Mouse (Mus musculus): ENCODE measurements around the gene Cnot1.

Cnot1 gene

DNA sequence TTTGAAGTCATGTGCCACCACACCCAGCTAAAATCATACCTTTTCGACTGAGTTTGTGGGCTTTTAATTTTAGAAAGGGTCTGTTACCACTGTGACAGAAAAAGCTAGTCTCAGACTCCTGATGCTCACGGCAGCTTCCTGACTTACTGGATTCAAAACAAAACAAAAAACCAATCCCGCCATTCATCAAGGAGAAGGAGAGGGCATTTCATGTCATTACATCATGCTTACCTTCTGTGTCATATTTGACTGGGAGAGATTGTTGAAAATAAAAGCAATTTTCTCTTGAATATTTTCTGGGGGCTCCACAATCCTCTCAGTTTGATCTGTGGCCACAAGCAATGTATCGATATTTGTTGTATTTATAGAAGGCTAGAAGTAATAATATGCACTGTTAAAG is 59.2 kb downstream of the Cnot1 start:
- in situ Hi-C loops (cut with MboI; ENCODE audit: low sequenced_read_pairs), result no loop called here

DNA sequence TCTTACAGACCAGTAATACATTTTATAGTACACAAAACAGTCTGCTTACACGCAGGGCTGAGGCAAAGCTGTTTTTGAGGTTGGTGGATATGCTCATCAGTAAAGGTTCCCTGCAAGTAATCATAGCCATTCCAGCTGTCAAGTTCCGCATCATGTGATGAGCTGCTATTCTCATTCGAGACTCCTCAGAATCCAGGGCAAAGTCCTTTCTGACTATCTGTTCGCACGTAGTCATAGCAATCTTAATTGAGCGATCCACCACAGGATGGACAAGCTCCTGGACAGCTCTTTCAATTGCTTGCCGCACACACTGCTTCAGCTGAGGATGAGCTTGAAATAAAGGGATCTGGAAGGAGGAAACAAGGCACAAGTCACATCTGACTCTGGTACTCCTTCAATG is 65.5 kb downstream of the Cnot1 start:
- in situ Hi-C loops (cut with MboI; ENCODE audit: low sequenced_read_pairs), result no loop called here

DNA sequence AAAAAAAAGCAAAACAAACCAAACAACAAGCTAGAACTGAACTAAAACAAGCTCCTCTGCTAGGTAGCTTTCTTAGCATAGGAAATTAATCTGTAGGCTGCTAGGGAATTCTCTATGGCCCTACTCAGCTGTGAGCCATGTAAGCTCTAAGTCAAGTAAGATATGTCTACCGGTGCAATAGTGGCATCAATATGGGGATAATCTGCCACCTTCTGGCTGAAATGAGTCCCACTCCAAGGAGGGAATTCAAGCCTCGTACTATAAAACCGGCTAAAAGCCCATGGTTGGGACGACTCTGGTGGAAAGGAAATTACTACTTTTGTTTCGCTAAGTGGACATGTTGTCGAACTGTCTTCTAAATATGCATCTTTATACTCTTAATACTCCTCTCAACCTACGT is 68.7 kb downstream of the Cnot1 start:
- in situ Hi-C loops (cut with MboI; ENCODE audit: low sequenced_read_pairs), result no loop called here

DNA sequence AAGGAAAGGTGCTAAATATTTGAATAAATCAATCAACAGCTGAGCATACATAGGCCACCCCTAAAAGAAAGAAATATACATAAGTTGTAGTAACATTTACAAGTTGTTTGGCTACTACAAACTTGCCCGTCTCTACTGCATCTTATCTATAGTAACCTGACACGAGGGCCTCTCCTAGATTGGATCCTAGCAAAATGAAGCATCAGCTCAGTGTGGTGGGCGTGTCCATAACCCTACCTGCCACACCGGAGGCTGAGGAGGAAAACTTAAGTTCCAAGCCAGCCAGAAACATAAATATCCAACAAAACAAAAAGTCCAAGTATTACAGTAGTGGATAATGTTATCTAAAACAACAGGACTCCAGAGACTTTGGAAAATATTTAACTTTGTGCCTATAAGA is 79.6 kb downstream of the Cnot1 start:
- in situ Hi-C loops (cut with MboI; ENCODE audit: low sequenced_read_pairs), result no loop called here

DNA sequence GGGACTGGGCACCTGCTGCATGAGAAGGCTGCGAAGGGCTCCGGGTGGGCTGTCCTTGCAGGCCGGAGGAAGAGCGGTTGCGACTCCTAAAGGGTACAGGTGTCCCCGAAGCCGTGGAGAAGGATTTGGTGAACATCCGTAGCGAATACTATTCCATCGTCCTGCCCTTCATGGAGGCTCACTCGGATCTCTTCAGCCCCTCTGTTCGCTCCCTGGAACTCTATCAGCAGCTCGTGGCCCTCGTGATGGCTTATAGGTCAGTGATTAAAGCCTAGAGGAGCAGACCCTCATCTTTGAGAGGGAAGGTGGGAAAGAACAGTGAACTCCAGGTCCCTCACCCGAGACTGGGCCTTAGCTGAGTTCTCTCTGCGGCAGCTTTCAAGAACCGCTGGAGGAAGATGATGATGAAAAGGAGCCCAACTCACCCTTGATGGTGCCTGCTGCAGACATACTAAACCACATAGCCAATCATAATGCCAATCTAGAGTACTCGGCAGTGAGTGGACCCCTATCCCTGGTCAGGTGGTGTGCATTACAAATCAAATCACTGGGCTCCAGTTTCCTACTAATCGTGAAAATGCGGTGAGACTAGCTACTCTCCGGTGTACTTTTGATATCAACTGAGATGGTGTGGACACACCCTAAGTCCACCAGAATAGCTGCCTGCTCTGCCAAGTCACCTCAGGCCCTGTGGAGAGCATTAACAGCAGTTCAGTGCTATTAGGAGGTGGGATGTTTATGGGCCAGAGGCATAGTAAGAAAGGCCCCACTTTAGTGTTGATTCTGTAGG is 90.5 kb downstream of the Cnot1 start:
- in situ Hi-C loops (cut with MboI; ENCODE audit: low sequenced_read_pairs), result no loop called here

DNA sequence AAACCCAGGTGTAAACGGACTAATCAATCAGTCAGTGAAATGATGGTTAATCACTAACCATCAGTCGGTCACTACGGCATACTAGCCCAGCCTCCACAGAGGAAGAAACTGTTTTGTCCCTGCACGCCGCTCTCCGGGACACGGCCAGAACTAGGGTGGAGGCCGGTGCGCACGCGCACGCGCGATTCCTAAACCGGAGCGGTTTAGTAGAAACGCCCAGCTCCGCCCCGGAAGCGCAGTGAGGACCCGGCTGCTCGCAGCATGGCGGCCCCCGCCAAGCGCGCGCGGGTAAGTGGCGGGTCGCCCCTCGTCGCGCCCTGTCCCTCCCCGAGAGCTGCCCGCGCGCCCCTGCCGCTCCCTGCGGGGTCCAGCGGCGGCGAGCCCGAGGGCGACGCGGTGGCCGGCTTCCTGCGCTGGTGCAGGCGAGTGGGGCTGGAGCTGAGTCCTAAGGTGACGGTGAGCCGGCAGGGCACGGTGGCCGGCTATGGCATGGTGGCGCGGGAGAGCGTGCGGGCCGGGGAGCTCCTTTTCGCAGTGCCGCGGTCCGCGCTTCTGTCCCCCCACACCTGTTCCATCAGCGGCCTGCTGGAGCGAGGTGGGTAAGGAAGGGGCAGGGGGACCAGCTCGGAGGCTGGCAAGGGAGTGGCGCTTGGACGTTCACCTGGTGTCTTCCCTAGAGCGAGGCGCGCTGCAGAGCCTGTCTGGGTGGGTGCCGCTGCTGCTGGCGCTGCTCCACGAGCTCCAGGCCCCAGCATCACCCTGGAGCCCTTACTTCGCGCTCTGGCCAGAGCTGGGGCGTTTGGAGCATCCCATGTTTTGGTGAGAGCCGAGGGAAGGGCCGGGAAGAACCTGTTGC is 91.4 kb downstream of the Cnot1 start, which contains the start of gene Setd6:
Setd6 (plus strand) TSS at position 206 of the 856 bp plus-strand sequence.
- in situ Hi-C loops (cut with MboI; ENCODE audit: low sequenced_read_pairs), result no loop called here

DNA sequence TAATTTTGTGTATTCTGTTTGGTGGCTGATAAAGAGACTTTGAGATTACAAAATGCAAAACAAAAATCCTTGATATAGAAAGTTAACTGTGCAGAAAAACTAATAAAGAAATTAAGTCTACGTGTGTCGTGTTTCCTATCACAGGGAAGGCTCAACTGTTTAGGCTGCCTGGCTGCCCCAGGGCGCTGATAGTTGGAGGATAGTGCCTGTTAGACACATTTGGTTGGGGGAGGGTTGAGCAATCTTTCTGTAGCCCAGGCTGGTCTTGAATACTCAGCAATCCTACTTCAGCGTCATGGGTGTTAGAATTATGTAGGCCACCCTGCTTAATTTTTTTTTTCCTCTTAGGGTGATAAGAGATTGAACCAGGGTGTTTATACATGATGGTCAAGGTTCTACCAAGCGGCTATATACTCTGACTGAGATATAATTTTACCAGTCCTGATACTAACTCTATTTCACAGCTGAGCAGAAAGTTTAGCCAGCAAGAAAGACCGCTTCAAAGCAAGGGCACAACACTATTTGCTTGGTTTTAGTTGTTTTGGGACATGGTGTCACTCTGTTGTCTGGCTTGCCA is 92.3 kb downstream of the Cnot1 start:
- in situ Hi-C loops (cut with MboI; ENCODE audit: low sequenced_read_pairs), result no loop called here

DNA sequence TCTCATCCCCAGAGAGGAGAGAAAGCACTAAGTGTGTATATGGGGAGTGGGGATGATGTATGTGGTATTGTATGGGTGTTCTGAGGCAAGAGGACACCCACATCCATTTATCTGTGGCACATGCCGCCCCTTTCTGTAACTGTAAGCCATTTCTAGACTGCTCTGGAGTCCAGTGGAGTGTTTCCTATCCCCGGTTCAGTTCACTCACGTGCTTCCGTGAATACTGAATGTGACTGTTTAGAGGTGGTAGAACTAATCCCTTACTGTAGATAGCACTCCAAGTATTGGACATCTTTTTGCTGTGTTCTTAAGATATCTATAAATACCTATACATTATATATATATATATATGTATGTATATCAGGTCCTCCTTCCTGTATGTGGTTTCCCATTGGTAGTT is 92.9 kb downstream of the Cnot1 start:
- in situ Hi-C loops (cut with MboI; ENCODE audit: low sequenced_read_pairs), result no loop called here

DNA sequence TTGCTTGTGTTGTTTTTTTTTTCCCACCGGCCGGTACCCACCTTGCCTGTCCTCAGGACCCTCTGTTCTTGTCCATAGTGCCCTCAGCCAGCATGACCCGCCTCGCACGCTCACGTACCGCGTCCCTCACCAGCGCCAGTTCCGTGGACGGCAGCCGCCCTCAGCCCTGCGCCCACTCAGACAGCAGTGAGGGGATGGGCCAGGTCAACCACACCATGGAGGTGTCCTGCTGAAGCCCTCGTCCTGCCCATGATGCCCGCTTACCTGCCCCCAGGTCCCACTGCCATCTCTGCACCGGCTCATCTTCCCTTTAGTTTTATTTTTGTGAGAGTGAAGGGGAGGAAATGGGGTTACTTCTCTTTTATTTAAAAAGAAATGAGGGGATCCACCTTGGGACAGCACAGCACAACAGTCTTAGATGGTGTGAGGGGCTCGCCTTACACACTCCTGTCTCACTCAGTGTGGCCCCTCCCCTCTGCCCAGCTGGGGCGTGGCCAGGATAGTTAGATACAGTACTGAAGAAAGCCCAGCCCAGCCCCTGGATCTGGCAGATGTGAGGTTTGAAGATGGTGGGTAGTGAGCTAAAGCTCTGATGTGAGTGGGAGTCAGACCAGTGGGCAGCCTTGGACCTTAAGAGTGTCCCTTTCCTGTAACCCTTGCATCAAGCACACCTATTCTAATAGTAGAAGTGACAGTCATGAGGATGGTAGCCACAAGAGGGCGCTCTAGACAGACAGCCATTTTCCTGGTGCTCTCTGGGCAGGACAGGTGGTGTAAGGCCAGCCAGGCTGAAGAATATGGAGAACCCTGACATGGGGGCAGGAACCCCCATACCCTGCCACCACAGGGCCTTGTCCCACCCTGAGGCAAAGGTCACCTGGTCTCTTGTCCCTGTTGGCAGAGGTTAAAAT is 93.9 kb downstream of the Cnot1 start:
- in situ Hi-C loops (cut with MboI; ENCODE audit: low sequenced_read_pairs), result no loop called here

DNA sequence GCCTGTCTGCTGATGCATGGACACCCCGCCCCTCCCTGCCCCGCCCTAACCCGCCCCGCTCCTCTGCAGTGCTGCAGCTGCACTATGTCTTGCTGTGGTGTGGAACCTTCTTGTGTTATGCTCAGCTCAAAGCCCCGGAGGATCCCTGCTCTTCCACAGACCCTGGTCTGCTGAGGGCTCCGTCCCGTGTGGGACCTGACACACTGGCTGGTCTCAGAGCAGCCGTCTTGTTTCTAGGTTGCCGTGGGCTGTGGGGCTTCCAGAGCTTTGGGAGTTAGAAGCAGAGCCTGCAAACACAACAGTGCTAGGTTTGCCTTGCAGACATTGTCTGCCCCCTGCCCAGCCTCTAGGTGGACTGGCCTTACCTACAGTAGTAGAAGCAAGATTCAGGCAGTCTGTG is 94.9 kb downstream of the Cnot1 start:
- in situ Hi-C loops (cut with MboI; ENCODE audit: low sequenced_read_pairs), result no loop called here

DNA sequence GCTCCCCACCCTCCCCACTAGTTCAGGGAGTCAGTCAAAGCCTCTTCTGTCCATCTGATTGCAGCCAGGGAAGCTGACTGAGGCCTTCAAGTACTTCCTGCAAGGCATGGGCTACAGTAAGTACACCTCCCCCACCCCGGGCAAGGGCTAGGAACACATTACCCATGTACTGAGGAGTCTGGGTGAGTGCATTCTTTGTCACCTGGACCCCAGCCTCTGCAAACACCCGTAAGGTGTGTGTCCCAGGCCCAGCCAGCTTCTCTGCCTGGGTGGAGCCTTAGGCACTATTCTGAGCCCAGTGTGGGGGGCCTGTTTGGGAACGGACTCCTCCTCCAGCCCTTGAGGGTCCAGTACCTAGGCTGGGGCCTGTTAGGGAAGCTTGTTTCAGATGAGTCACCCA is 96.2 kb downstream of the Cnot1 start:
- in situ Hi-C loops (cut with MboI; ENCODE audit: low sequenced_read_pairs), result no loop called here

DNA sequence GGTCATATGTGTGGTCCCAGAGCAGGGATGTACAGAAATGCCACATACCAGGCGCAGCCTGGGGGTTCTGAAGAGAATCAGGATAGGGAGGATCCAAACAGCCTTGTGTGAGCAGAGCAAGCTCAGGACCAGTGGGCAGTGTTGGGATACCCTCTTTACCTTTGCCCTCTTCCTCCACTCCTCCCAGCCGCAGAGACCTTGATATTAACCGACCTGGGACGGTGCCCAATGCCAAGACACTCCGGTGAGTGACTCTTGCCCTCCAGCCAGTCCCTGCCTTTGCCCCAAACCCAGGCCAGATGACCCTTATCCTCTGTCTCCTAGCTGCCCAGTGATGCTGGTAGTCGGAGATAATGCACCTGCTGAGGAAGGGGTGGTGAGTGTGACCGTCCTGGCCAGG is 97.7 kb downstream of the Cnot1 start:
- in situ Hi-C loops (cut with MboI; ENCODE audit: low sequenced_read_pairs), result no loop called here

DNA sequence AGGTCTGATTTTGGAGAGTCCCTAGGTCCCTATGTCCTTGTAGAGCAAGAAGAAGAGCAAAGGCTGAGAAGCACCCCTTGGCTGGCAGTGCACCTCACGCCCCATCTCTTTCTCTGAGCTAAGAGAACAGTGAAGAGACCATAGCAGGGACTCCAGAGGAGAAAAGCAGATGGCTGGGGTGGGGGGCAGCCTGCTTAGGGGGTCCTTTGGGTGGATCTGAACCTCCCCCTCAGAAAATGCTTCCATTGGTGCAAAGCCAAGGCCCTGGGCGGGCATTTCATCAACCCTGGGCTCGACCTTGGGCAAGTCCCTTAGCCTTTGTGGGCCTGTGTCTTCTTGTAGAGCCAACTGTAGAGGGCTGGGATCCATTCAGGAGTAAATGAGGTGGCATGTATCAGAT is 102.7 kb downstream of the Cnot1 start:
- in situ Hi-C loops (cut with MboI; ENCODE audit: low sequenced_read_pairs), result no loop called here

DNA sequence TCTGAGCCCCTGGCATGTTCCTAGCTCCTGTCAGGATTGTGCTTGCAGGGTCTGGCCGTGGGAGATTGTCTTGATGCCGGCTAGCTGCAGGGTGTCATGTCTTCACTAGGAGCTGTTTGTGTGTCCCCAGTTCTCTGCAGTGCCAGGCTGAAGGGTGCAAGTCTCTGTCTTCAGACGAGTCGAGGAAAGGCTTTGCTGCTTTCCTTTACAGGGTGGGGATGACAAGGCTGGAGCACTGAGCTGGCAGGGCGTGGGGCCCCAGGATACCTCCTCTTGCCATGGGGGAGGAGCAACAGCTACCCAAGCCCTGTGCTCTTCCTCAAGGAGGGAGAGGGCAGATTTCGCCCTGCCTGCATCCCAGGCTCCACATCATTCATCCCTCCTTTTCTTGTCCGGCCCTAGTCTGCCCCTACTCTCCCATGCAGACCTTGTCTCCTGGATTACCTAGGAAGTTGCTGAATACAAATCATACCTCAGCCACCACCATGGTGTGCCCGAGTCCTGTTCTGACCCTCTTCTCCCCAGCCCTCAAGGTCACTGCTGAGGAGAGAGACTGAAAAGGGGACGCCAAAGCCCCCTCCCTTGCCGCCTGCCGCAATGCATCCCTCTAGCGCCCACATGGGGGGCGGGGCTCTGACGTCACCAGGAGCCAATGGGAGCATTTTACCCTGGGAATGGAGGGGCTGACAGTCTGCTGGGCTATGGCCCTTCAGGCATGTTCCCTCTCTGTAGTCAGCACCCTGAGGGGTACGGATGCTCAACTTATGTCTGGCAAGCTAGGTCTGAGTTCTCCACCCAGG is 103.6 kb downstream of the Cnot1 start:
- in situ Hi-C loops (cut with MboI; ENCODE audit: low sequenced_read_pairs), result no loop called here

DNA sequence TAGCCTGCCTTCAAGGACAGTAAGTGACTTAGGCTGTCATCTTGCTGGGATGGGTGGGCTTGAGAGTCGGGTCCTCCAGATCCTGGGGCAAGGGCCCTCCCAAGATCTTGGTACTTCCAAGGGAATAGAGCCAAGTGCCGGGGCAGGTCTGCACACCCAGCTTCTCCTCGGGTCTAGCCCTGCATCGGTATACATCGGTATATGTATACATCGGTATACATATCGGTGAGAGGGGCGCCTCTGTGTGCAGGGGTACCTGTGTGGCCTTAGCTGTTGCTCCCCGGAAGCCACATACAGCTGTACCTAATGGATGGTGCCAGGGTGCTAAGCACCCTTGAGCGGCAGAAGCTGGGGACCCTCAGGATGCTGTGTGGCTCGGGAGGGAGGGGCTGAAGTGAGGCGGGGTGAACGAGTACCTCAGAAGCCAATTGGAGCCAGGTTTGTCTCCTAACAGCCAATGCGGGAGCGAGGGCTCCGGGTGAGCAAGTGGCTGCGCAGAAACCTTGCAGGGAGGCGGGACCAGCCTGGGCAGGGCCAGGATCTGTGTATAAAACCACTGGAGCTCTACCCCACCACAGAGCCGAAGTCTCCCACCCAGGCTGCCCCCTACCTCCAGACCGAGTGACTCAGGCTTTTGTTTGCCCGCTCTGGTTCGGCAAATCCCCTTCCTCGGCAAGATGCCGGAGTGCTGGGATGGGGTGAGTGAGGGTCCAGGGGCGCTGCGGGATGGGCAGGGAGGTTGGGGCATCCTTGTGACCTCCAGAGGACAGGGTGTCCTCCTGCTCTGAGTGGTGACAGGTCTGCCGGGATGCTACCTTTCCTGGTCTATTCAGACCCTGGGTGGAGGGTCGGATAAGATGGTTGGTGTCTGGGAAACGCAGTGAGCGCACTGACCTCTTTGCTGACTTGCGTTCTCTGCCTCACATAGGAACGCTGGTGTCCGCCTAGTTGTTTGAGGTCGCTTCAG is 104.5 kb downstream of the Cnot1 start:
- in situ Hi-C loops (cut with MboI; ENCODE audit: low sequenced_read_pairs), result no loop called here

DNA sequence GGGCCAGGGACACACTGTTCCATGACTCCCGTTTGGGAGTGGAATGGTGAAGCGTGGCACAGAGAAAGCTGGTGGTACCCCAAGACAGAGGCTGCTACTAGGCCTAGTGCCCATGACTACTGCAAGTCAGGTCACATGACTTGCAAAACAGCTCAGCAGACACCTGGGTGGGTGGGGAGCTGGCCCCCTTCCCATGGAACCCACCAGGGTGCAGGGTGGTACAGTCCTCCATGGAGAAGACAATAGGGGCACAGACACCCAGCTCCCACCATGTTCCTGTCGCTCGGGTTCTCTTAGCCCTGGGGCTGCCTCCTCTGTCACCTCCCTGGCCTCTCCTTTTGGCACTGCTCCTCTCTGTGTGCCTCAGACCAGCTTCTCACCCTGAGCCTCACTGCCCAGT is 105.5 kb downstream of the Cnot1 start:
- in situ Hi-C loops (cut with MboI; ENCODE audit: low sequenced_read_pairs), result no loop called here

DNA sequence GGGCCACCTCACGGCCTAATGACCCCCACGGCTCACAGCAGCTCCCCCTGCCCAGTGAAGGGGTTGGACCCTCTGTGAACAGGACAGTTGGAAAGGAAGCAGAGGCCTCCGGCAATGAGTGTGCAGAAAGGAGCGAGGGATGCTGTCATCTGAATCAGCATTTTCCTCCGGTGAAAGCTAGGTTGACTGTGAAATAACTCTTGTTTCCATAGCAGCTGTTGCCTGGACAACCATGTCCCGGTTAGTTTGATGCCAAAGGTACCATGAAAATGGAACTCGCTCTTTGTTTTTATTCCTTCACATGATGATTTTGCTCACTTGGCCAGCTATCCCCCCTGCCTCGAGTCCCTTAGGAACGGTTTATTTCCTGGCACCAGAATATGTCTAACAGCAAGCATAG is 107.0 kb downstream of the Cnot1 start:
- in situ Hi-C loops (cut with MboI; ENCODE audit: low sequenced_read_pairs), result no loop called here

DNA sequence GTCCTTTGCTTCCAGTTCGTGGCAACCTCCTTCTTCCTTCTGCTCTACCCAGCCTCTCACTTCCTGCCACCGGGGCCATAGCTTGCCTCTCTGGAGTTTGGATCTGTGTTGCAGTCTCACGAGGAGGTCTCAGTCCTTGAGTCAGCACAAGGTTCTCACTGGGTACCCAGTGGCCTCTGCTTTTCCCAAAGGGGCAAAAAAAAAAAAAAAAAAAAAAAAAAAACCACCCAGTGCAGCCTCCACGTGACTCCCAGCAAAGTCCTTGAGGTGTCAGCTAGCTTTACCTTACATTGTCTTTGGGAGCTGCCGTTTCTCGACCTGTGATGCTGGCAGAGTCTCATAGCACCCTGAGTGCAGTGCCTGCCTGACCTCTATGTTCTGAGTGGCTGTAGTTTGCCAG is 109.1 kb downstream of the Cnot1 start:
- in situ Hi-C loops (cut with MboI; ENCODE audit: low sequenced_read_pairs), result no loop called here

DNA sequence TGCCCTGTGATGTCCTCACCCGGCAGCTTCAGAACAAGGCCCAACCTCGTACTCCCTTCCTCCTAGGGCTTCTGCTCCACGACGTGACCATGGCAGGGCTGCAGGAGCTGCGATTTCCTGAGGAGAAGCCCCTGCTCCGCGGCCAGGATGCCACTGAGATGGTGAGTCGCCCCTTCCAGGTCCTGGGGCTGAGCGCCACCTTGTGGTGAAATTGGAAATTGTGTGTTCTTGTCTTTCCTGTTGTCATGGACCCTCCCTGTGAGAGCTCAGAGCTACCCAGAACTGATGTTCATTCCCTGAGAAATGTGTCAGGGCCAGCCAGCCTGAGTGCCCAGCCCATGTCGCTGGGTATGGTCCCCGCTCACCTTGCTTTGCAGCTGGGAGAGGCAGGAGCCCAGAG is 110.1 kb downstream of the Cnot1 start:
- in situ Hi-C loops (cut with MboI; ENCODE audit: low sequenced_read_pairs), result no loop called here
